Comparison of ENCODE assay signal across 18 mouse cellular contexts in genomic region chr1:20898391-20898790, GRCm38 (mm10). TPM values are rescaled to one million over a fixed set of nuclear protein-coding genes. Genes with fewer than 3 reads are reported as not detected.
DNase-seq lines count a peak whose midpoint lies in the region; ATAC-seq and TF ChIP-seq lines count a peak whose summit lies in the region.
"Had no signal": no experiment of that assay in that cellular context is flagged by ENCODE, and none has a peak within 500 bp of the region (broad histone marks: within the 10 kb centered on the region; RNA-seq: fewer than 3 reads in every experiment).

No protein-coding gene starts in this region.

- peak; percentile 59 for DNase-seq in heart, adult 11 months
- DNase-seq in kidney, adult 11 months = no peak
- DNase-seq in midbrain, embryonic 11.5 days (ENCODE audit: low spot score, missing footprints) = peak; percentile 64
- DNase-seq in midbrain, embryonic 14.5 days = no peak
- DNase-seq: adrenal gland, postnatal 10 days; cerebellum, adult 11-12 months; cerebellum, adult 9-11 months; cerebellum, postnatal 36 days; gastrocnemius, postnatal 10 days; heart, adult 2 months had no signal

- no peaks in the 10 kb centered on the region for H3K4me1 ChIP-seq in heart, embryonic 11.5 days (ENCODE audit: control insufficient read depth, insufficient read depth, low read length)
- no peaks in the 10 kb centered on the region for H3K4me1 ChIP-seq in kidney, embryonic 14.5 days (ENCODE audit: control insufficient read depth, insufficient read depth, low read length)
- no peaks in the 10 kb centered on the region for H3K4me1 ChIP-seq in midbrain, embryonic 11.5 days (ENCODE audit: control insufficient read depth, insufficient read depth, low read length)
- 0 out of 2 replicates have a peak, but pooled peaks cover 4% of the 10 kb centered on the region for H3K4me1 ChIP-seq in midbrain, embryonic 14.5 days (ENCODE audit: control insufficient read depth, insufficient read depth, low read length)
- H3K4me1 ChIP-seq in olfactory bulb, adult 2 months (ENCODE audit: control insufficient read depth, insufficient read depth, low read length) = no peaks in the 10 kb centered on the region
- H3K4me1 ChIP-seq: embryonic facial prominence, embryonic 13.5 days; hindbrain, embryonic 15.5 days had no signal

- H3K9me3 ChIP-seq in heart, embryonic 11.5 days (replicated peaks; ENCODE audit: control insufficient read depth, low read length) = no peaks in the 10 kb centered on the region
- no peaks in the 10 kb centered on the region for H3K9me3 ChIP-seq in kidney, embryonic 14.5 days (ENCODE audit: control insufficient read depth, low read length)
- no peaks in the 10 kb centered on the region for H3K9me3 ChIP-seq in midbrain, embryonic 11.5 days (ENCODE audit: control insufficient read depth, low read length)
- no peaks in the 10 kb centered on the region for H3K9me3 ChIP-seq in midbrain, embryonic 14.5 days (ENCODE audit: control insufficient read depth, low read length)
- H3K9me3 ChIP-seq: embryonic facial prominence, embryonic 13.5 days; forebrain, embryonic 12.5 days; heart, embryonic 12.5 days; hindbrain, embryonic 15.5 days had no signal

- H3K9ac ChIP-seq in heart, embryonic 11.5 days (ENCODE audit: low read depth, low read length) = no peak overlapping the region
- H3K9ac ChIP-seq in kidney, embryonic 14.5 days (ENCODE audit: low read depth, low read length) = no peak overlapping the region
- no peak overlapping the region for H3K9ac ChIP-seq in midbrain, embryonic 11.5 days (ENCODE audit: low read length)
- H3K9ac ChIP-seq in midbrain, embryonic 14.5 days (replicated peaks; ENCODE audit: low read length) = no peak overlapping the region
- H3K9ac ChIP-seq: embryonic facial prominence, embryonic 13.5 days; forebrain, embryonic 12.5 days; heart, embryonic 12.5 days; hindbrain, embryonic 15.5 days had no signal

- WGBS in heart, embryonic 11.5 days (ENCODE audit: insufficient replicate concordance) = 62% methylated on average over 9 of the region's 9 CpGs
- WGBS in kidney, embryonic 14.5 days = 25% methylated on average over 9 of the region's 9 CpGs
- WGBS in midbrain, embryonic 11.5 days = 83% methylated on average over 9 of the region's 9 CpGs
- 83% methylated on average over 9 of the region's 9 CpGs for WGBS in midbrain, embryonic 14.5 days
- 70% methylated on average over 9 of the region's 9 CpGs for WGBS in olfactory bulb, adult 2 months

- H3K27me3 ChIP-seq in heart, embryonic 11.5 days (ENCODE audit: control insufficient read depth, insufficient read depth, low read length) = no peaks in the 10 kb centered on the region
- H3K27me3 ChIP-seq in kidney, embryonic 14.5 days (ENCODE audit: control insufficient read depth, insufficient read depth, low read length) = no peaks in the 10 kb centered on the region
- H3K27me3 ChIP-seq in midbrain, embryonic 11.5 days (ENCODE audit: control insufficient read depth, insufficient read depth, low read length) = no peaks in the 10 kb centered on the region
- H3K27me3 ChIP-seq in midbrain, embryonic 14.5 days (ENCODE audit: control insufficient read depth, insufficient read depth, low read length) = no peaks in the 10 kb centered on the region
- H3K27me3 ChIP-seq: embryonic facial prominence, embryonic 13.5 days; forebrain, embryonic 12.5 days; heart, embryonic 12.5 days; hindbrain, embryonic 15.5 days had no signal

- TF ChIP-seq CTCF in olfactory bulb, adult 2 months (IDR thresholded peaks at IDR 0.05; ENCODE audit: insufficient read depth, low read depth, low read length) = no peak

- H3K4me2 ChIP-seq in heart, embryonic 11.5 days = no peak overlapping the region
- no peak overlapping the region for H3K4me2 ChIP-seq in kidney, embryonic 14.5 days (replicated peaks; ENCODE audit: low read depth, low read length)
- H3K4me2 ChIP-seq in midbrain, embryonic 11.5 days = no peak overlapping the region
- H3K4me2 ChIP-seq in midbrain, embryonic 14.5 days (ENCODE audit: low read length) = no peak overlapping the region
- H3K4me2 ChIP-seq: embryonic facial prominence, embryonic 13.5 days; forebrain, embryonic 12.5 days; heart, embryonic 12.5 days; hindbrain, embryonic 15.5 days had no signal

- no peak for ATAC-seq in heart, embryonic 11.5 days (replicated peaks; ENCODE audit: insufficient number of reproducible peaks, low FRiP score, low TSS enrichment)
- ATAC-seq in kidney, embryonic 14.5 days (ENCODE audit: low FRiP score, low TSS enrichment) = peak; percentile 65
- ATAC-seq in midbrain, embryonic 11.5 days (ENCODE audit: low FRiP score) = no peak
- no peak for ATAC-seq in midbrain, embryonic 14.5 days (ENCODE audit: low FRiP score, low TSS enrichment)
- ATAC-seq: forebrain, embryonic 16.5 days had no signal

- no peaks in the 10 kb centered on the region for H3K36me3 ChIP-seq in heart, embryonic 11.5 days (ENCODE audit: control insufficient read depth, insufficient read depth, low read length)
- H3K36me3 ChIP-seq in kidney, embryonic 14.5 days (ENCODE audit: control insufficient read depth, insufficient read depth, low read length) = no peaks in the 10 kb centered on the region
- H3K36me3 ChIP-seq in midbrain, embryonic 11.5 days (ENCODE audit: control insufficient read depth, insufficient read depth, low read length) = no peaks in the 10 kb centered on the region
- no peaks in the 10 kb centered on the region for H3K36me3 ChIP-seq in midbrain, embryonic 14.5 days (ENCODE audit: control insufficient read depth, insufficient read depth, low read length)
- H3K36me3 ChIP-seq: embryonic facial prominence, embryonic 13.5 days; forebrain, embryonic 12.5 days; heart, embryonic 12.5 days; hindbrain, embryonic 15.5 days had no signal

- no peak overlapping the region for H3K4me3 ChIP-seq in heart, embryonic 11.5 days (ENCODE audit: low read depth, low read length)
- no peak overlapping the region for H3K4me3 ChIP-seq in kidney, embryonic 14.5 days (ENCODE audit: low read length)
- no peak overlapping the region for H3K4me3 ChIP-seq in midbrain, embryonic 11.5 days (ENCODE audit: low read depth, low read length)
- no peak overlapping the region for H3K4me3 ChIP-seq in midbrain, embryonic 14.5 days (replicated peaks; ENCODE audit: low read depth, low read length)
- H3K4me3 ChIP-seq in olfactory bulb, adult 2 months (ENCODE audit: insufficient read depth, low read depth, low read length) = no peak overlapping the region
- H3K4me3 ChIP-seq: embryonic facial prominence, embryonic 13.5 days; forebrain, embryonic 12.5 days; heart, adult 2 months; heart, embryonic 12.5 days; hindbrain, embryonic 15.5 days had no signal

- TF ChIP-seq POLR2A in olfactory bulb, adult 2 months (IDR thresholded peaks at IDR 0.05; ENCODE audit: insufficient read depth, low read depth, low read length) = no peak

- no peak overlapping the region for H3K27ac ChIP-seq in heart, embryonic 11.5 days (ENCODE audit: low read depth, low read length)
- H3K27ac ChIP-seq in kidney, embryonic 14.5 days (ENCODE audit: low read depth, low read length) = no peak overlapping the region
- no peak overlapping the region for H3K27ac ChIP-seq in midbrain, embryonic 11.5 days (ENCODE audit: low read depth, low read length)
- H3K27ac ChIP-seq in midbrain, embryonic 14.5 days (replicated peaks; ENCODE audit: low read depth, low read length) = no peak overlapping the region
- 0 out of 2 replicates have a peak overlapping the region, but pooled peaks have one; percentile 33 for H3K27ac ChIP-seq in olfactory bulb, adult 2 months (ENCODE audit: insufficient read depth, low read depth, low read length)
- H3K27ac ChIP-seq: embryonic facial prominence, embryonic 13.5 days; forebrain, embryonic 12.5 days; heart, adult 2 months; hindbrain, embryonic 15.5 days had no signal

RNA-seq across cellular contexts. Expression of gene Paqr8, which starts 8.0 kb away (rescaled TPM):
- polyA plus RNA-seq in heart, embryonic 11.5 days (2014; fragmentation: Nextera tagmentation; extraction: Ambion mirVana) = 3.0 and 4.8 TPM in 2 replicates
- 2.5 and 5.1 TPM in 2 replicates for polyA plus RNA-seq in kidney, embryonic 14.5 days (2014; fragmentation: Nextera tagmentation; extraction: Ambion mirVana)
- polyA plus RNA-seq in midbrain, embryonic 11.5 days (2014; fragmentation: Nextera tagmentation; extraction: Ambion mirVana) = 7.2 and 7.7 TPM in 2 replicates
- 25.7 and 26.7 TPM in 2 replicates for polyA plus RNA-seq in midbrain, embryonic 14.5 days (2014; fragmentation: Nextera tagmentation; extraction: Ambion mirVana)
- 133 TPM in 1 of 2 replicates, not detected in the other for polyA plus RNA-seq in olfactory bulb, adult 2 months (2012; ENCODE audit: insufficient read depth, insufficient read length, low replicate concordance, missing spikeins)

RNA-seq across cellular contexts. Expression of gene Efhc1, which starts 53.0 kb away (rescaled TPM):
- polyA plus RNA-seq in heart, embryonic 11.5 days (2014; fragmentation: Nextera tagmentation; extraction: Ambion mirVana) = 0.66 and 1.3 TPM in 2 replicates
- 2.4 and 3.4 TPM in 2 replicates for polyA plus RNA-seq in kidney, embryonic 14.5 days (2014; fragmentation: Nextera tagmentation; extraction: Ambion mirVana)
- 2.5 and 2.6 TPM in 2 replicates for polyA plus RNA-seq in midbrain, embryonic 11.5 days (2014; fragmentation: Nextera tagmentation; extraction: Ambion mirVana)
- 0.82 and 2.1 TPM in 2 replicates for polyA plus RNA-seq in midbrain, embryonic 14.5 days (2014; fragmentation: Nextera tagmentation; extraction: Ambion mirVana)
- polyA plus RNA-seq in olfactory bulb, adult 2 months (2012; ENCODE audit: insufficient read depth, insufficient read length, low replicate concordance, missing spikeins) = not detected in 2 replicates

Comparison
In these comparisons a context has a peak if more than half of its experiments do, and no peak if none do; other contexts are left out.
1. DNase-seq: peak in heart, adult 11 months (single experiment) and midbrain, embryonic 11.5 days (single experiment); none in kidney, adult 11 months (single experiment) and midbrain, embryonic 14.5 days (single experiment).